Mouse (Mus musculus): ENCODE measurements around the gene Numbl.

DNA sequence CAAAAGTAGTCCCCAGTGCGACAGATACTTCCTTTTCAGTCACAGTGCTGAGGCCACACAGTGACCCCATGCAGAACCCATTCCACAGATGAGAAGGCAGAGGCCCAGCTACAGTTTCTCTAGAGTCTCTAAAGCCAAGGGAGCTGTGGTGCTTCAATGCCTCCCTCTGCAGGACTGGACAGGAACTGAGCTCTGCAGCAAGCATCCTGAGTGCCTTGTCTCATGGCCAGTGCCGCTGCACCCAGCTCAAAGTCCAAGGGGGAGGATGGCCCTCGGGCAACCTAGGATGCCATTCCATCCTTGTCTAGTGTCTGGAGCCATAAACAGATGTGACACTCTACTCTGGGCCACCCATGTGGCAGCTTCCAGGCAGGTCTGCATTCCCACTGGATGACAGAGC is 2.5 kb upstream of the Numbl start:
- TF ChIP-seq CTCF (IDR thresholded peaks at IDR 0.05; ENCODE audit: extremely low read depth, insufficient read depth, low read length) (peak; percentile 55), POLR2A (IDR thresholded peaks at IDR 0.05; ENCODE audit: extremely low read depth, insufficient read depth, low read length) (no peak)
